Mouse (Mus musculus): ENCODE results near the gene Sema3b. TPM values are rescaled to one million over a fixed set of nuclear protein-coding genes. Genes with fewer than 3 reads are reported as not detected.

The Sema3b gene
- polyA plus RNA-seq, 1 experiment from 2014 or later, result 0.41 TPM

DNA sequence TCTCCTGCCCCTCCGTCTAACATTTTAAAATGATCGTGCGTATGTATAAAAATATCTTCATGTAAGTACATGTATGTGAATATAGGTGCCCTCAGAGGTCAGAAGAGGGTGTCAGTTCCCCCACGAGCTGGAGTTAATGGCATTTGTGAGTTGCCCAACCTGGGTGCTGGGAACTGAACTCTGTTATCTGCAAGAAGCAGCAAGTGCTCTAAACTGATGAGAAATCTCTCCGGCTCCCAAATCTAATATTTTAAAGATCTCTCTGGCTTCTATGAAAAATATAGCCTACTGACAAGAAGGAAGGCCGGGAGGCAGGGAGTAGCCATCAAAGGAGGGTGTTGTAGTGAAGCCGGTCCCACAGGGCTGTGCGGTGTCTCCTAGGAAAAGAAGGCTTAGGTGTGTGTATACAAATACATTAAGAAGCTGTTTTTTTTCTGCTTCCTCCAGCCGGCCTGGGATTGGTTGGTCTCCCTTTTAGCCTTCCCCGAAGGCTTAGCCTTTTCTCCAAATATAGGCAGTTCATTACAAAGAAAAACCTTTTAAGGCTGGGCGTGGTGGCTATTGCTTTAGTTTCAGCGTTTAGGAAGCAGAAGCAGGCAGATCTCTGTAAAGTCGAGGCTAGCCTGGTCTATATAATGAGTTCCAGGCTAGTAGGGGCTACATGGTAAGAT, 34.6 kb upstream of the Sema3b start:
- no peaks in the 10 kb centered on the region for H3K27me3 ChIP-seq (ENCODE audit: insufficient read depth, low read length)
- H3K4me1 ChIP-seq (ENCODE audit: insufficient read depth), result peaks cover 10% of the 10 kb centered on the region
- WGBS (ENCODE audit: insufficient replicate concordance), result 78% methylated on average over 13 of the region's 13 CpGs
- no peaks in the 10 kb centered on the region for H3K9me3 ChIP-seq (ENCODE audit: low read length)
- no peak overlapping the region for H3K27ac ChIP-seq (ENCODE audit: low read depth)
- H3K9ac ChIP-seq (replicated peaks), result no peak overlapping the region; the same call in 1 of the 2 replicates
- DNase-seq (no peak), ATAC-seq (no peak)
- no peaks in the 10 kb centered on the region for H3K36me3 ChIP-seq (replicated peaks; ENCODE audit: insufficient read depth, low read length)
- peak overlapping the region; percentile 79 for H3K4me2 ChIP-seq (ENCODE audit: low read depth, low read length)
- TF ChIP-seq CTCF (IDR thresholded peaks at IDR 0.05; ENCODE audit: low read depth), result no peak
- no peak for TF ChIP-seq EP300 (IDR thresholded peaks at IDR 0.05; ENCODE audit: low read depth)
- H3K4me3 ChIP-seq (ENCODE audit: low read depth, low read length), result peak overlapping the region; percentile 50; the same call in 1 of the 2 replicates

- H3K36me3 ChIP-seq (replicated peaks; ENCODE audit: insufficient read depth, low read length), result no peaks in the 10 kb centered on the region
- WGBS (ENCODE audit: insufficient replicate concordance), result 80% methylated on average over 8 of the region's 8 CpGs
- H3K27me3 ChIP-seq (ENCODE audit: insufficient read depth, low read length), result no peaks in the 10 kb centered on the region
- H3K4me1 ChIP-seq (ENCODE audit: insufficient read depth), result peaks cover 10% of the 10 kb centered on the region
- no peak for DNase-seq
- no peaks in the 10 kb centered on the region for H3K9me3 ChIP-seq (ENCODE audit: low read length)
- no peak for TF ChIP-seq CTCF (IDR thresholded peaks at IDR 0.05; ENCODE audit: low read depth)
- TF ChIP-seq EP300 (IDR thresholded peaks at IDR 0.05; ENCODE audit: low read depth), result no peak
- H3K4me2 ChIP-seq (ENCODE audit: low read depth, low read length), result no peak overlapping the region
- no peak overlapping the region for H3K4me3 ChIP-seq (ENCODE audit: low read depth, low read length)
- no peak for ATAC-seq
- H3K27ac ChIP-seq (ENCODE audit: low read depth), result no peak overlapping the region
- no peak overlapping the region for H3K9ac ChIP-seq (replicated peaks)
These were observed 32.6 kb upstream of the Sema3b start for GRCm38 (mm10) chr9:107641666-107642065.

GRCm38 (mm10) chr9:107640257-107640772, 31.3 kb upstream of the Sema3b start:
- H3K9ac ChIP-seq (replicated peaks), result no peak overlapping the region
- H3K27me3 ChIP-seq (ENCODE audit: insufficient read depth, low read length), result no peaks in the 10 kb centered on the region
- DNase-seq (peak; percentile 59), ATAC-seq (peak; percentile 21; the same call in 1 of the 2 replicates)
- peaks cover 17% of the 10 kb centered on the region for H3K4me1 ChIP-seq (ENCODE audit: insufficient read depth)
- no peaks in the 10 kb centered on the region for H3K36me3 ChIP-seq (replicated peaks; ENCODE audit: insufficient read depth, low read length)
- H3K9me3 ChIP-seq (ENCODE audit: low read length), result no peaks in the 10 kb centered on the region
- H3K4me3 ChIP-seq (ENCODE audit: low read depth, low read length), result no peak overlapping the region
- H3K27ac ChIP-seq (ENCODE audit: low read depth), result peak overlapping the region; percentile 75
- TF ChIP-seq EP300 (IDR thresholded peaks at IDR 0.05; ENCODE audit: low read depth) (no peak), CTCF (IDR thresholded peaks at IDR 0.05; ENCODE audit: low read depth) (peak; percentile 33)
- WGBS (ENCODE audit: insufficient replicate concordance), result 21% methylated on average over 7 of the region's 8 CpGs
- H3K4me2 ChIP-seq (ENCODE audit: low read depth, low read length), result peak overlapping the region; percentile 44; the same call in 1 of the 2 replicates

DNA sequence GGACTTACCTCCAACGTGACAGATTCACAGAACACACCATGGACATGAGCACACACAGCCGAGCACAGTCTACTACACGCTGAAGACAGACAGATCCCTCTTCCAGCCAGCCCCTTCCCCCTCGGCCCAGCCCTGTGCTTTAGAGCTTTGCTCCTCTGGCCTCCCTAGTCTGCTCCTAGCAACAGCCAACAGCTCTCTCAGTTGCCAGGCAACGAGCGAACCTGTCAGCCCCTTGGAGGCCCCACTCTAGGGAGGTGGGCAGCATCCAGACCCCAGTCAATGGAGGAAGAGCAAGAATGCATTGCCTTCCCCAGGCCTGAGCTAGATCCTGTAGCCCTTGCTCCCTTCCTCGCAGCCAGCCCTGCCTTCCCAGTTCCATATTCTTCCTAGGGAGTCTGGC, 28.0 kb upstream of the Sema3b start:
- TF ChIP-seq EP300 (IDR thresholded peaks at IDR 0.05; ENCODE audit: low read depth), result no peak
- TF ChIP-seq CTCF (IDR thresholded peaks at IDR 0.05; ENCODE audit: low read depth), result no peak
- no peaks in the 10 kb centered on the region for H3K36me3 ChIP-seq (replicated peaks; ENCODE audit: insufficient read depth, low read length)
- no peak for DNase-seq
- peaks cover 20% of the 10 kb centered on the region for H3K4me1 ChIP-seq (ENCODE audit: insufficient read depth)
- no peak overlapping the region for H3K9ac ChIP-seq (replicated peaks)
- H3K4me2 ChIP-seq (ENCODE audit: low read depth, low read length), result no peak overlapping the region
- no peak for ATAC-seq
- no peak overlapping the region for H3K4me3 ChIP-seq (ENCODE audit: low read depth, low read length)
- no peak overlapping the region for H3K27ac ChIP-seq (ENCODE audit: low read depth)
- no peaks in the 10 kb centered on the region for H3K27me3 ChIP-seq (ENCODE audit: insufficient read depth, low read length)
- WGBS (ENCODE audit: insufficient replicate concordance), result 68% methylated on average over 7 of the region's 7 CpGs
- no peaks in the 10 kb centered on the region for H3K9me3 ChIP-seq (ENCODE audit: low read length)

GRCm38 (mm10) chr9:107635279-107636028, 26.4 kb upstream of the Sema3b start, which contains the start of gene Gnai2:
Gnai2 (minus strand) TSS chr9:107635367.
- peak within 1 kb of the TSS; percentile 97 for H3K27ac ChIP-seq (ENCODE audit: low read depth)
- 2% methylated on average over 35 of the region's 38 CpGs for WGBS (ENCODE audit: insufficient replicate concordance)
- TF ChIP-seq CTCF (IDR thresholded peaks at IDR 0.05; ENCODE audit: low read depth), result no peak; the same call in 1 of the 2 replicates
- peak; percentile 30; the same call in 1 of the 2 replicates for TF ChIP-seq EP300 (IDR thresholded peaks at IDR 0.05; ENCODE audit: low read depth)
- peaks cover 9% of the 10 kb centered on the region; the same call in 1 of the 2 replicates for H3K36me3 ChIP-seq (replicated peaks; ENCODE audit: insufficient read depth, low read length)
- DNase-seq (peak; percentile 98), ATAC-seq (peak; percentile 90)
- H3K9ac ChIP-seq (replicated peaks), result peak within 1 kb of the TSS; percentile 99
- H3K4me1 ChIP-seq (ENCODE audit: insufficient read depth), result peaks cover 35% of the 10 kb centered on the region
- peak within 1 kb of the TSS; percentile 99 for H3K4me3 ChIP-seq (ENCODE audit: low read depth, low read length)
- H3K4me2 ChIP-seq (ENCODE audit: low read depth, low read length), result peak within 1 kb of the TSS; percentile 79
- no peaks in the 10 kb centered on the region for H3K9me3 ChIP-seq (ENCODE audit: low read length)
- H3K27me3 ChIP-seq (ENCODE audit: insufficient read depth, low read length), result no peaks in the 10 kb centered on the region
